Mouse (Mus musculus): ENCODE data around the gene Cmc1.
"Not testable (repeated sequence)": the region's sequence is repeated elsewhere in the genome, so short reads cannot be mapped to it uniquely, and the experiment has no call there.

Gene Cmc1

DNA sequence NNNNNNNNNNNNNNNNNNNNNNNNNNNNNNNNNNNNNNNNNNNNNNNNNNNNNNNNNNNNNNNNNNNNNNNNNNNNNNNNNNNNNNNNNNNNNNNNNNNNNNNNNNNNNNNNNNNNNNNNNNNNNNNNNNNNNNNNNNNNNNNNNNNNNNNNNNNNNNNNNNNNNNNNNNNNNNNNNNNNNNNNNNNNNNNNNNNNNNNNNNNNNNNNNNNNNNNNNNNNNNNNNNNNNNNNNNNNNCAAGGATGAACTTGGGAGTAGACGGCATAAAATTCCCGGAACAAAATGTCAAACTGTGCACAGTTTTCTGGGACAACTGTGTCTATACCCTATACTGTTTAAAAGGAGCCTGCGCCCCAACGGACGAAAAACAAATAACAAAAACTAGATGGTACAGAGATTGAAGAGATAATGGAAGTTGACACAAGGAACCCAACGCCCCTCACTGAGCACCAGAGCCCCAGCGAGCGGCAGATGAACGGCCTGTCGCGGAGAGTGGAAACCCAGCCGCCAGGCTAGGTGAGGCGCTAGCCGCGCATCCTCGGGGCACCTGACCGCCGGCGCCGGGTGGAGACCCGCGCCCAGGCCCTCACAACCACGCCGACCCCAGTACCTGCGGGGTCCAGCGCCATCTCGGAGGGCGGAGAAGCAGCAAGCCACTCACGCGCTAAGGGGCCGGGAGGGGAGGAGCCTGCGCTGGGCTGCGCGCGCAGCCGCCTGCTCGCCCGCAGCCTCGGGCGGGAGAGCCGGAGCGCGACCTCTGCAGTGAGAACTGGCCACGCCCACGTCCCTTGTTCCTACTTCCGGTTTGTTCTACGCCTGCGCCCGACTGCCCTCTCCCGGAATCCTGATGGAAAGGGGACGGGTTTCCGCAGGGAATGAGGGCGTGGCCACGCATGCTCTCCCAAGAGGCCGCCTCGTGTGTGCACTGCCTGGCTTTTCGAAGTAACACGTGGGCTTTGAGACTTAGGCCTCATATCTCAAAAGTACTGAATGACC is at the start of gene Cmc1:
Cmc1 (minus strand) TSS at position 771 of the 996 bp plus-strand sequence.
- DNase-seq (ENCODE audit: low spot score), result peak; percentile 79

DNA sequence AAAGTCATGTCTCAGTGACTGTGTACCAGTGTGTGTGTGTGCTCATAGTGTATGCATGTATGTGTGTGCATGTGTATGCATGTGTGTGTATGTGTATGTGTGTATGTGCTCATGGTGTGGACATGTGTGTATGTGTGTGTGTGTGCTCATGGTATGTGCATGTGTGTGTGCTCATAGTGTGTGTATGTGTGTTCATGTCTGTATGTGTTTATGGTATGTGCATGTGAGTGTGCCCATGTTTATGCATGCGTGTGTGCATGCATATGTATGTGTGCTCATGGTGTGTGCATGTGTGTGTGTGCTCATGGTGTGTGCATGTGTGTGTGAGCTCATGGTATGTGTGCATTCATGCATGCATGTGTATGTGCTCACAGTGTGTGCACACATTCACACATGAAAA is 48.6 kb upstream of the Cmc1 start:
- no peak for DNase-seq (ENCODE audit: low spot score)

DNA sequence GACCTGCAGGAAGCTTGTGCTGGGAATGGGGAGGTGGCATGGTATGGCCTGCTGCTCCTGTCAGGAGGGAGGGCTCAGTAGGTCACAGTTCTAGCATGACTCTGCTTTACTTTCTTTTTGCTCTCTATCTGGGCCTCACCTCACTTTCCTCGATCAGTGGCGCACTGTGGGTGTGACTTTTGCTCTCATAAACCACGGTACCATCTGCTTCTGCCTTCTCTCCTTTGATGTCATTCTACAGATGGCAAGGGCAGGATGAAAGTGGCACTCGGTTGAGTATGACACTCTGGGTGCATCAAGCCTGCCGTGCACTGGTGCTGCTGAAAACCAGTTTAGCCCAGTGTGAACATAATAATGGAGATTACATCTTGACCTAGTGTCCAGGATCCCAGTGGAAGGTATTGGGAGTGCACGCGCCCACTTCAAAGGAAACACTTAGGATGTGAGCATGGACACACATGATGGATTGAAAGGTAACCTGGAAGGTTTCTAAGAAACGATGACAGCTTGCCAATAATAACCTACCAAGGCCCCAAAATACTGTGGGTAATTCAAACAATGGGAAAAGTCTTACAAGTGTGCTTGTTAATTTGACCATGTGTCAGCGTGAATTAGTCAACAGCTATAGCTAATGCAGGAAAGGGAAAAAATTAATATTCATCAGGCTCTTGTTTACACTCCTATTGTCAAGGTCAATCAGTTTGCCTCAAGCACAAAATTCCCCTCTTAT is 46.8 kb upstream of the Cmc1 start:
- DNase-seq (ENCODE audit: low spot score), result peak; percentile 35

DNA sequence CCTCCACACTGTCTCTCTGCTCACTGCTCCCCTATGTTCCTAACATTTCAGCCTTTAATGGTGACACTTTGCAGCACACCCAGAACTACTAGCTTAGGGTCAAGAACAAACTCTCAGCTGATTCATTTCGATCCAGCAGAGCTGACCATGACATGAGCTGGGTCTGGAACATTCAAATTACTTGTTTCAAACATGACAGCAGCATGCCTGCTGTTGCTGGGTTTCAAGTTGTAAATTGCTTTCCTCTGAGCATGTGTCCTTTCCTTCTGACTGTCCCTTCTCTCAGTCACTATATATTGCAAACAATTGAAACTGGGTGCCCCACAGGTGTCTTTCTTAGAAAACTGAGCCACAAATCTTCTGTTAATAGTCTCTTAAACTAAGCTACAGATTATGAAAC is 43.3 kb upstream of the Cmc1 start:
- no peak for DNase-seq (ENCODE audit: low spot score)

DNA sequence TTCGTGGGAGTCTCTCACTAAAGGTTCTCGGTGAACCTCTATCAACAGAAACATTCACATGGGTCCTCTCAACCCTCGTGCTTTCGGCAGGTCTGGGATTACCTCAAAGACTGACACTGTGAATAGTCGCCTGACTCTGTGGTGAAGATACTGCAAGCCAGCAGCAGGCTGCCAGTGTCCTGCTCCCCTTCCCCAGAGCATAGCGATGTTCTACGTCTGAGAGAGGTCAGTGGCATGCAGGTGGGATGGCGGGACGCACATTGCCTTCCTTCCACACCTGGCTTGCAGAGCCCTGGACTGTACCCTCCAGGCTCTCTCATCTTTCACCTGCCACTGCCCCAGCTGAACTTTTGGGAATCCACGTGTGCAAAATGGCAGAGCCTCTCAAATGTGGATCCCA is 41.3 kb upstream of the Cmc1 start:
- no peak for DNase-seq (ENCODE audit: low spot score)

DNA sequence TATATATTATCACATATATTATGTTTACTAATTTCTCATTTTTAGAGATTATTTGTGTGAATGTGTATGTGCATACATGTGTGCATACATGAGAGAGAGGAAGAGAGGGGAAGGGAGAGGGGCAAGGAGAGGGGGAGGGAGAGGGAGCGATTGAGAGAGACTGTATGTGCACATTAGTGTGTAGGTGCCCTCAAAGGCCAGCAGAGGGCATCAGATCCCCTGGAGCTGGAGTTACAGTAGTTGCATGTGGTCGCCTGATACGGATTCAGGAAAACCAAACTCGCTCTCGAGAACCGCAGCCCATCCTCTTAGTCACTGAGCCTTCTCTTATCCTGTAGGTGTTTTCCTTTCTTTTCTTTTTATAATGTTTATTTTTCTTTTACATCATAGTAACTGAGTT is 38.4 kb upstream of the Cmc1 start:
- DNase-seq (ENCODE audit: low spot score), result no peak

DNA sequence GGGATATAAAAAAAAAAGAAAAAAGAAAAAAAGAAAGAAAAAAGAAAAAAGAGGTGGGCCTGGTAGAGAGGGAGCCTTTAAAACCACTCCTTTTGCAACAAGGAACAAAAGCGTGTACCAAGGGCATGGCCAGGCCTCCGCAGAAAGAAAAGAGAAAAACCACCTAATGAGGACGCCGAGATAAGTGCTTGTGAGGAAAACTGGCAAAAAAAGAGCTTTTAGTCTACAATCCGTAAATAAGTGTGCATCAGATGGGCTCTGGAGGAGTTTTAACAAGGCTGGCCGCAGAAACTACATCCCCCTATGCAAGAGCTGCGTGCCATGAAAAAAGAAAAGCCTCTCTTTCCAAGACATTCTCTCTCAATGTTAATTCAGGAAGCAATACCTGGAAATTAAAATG is 37.4 kb upstream of the Cmc1 start:
- DNase-seq (ENCODE audit: low spot score), result no peak

DNA sequence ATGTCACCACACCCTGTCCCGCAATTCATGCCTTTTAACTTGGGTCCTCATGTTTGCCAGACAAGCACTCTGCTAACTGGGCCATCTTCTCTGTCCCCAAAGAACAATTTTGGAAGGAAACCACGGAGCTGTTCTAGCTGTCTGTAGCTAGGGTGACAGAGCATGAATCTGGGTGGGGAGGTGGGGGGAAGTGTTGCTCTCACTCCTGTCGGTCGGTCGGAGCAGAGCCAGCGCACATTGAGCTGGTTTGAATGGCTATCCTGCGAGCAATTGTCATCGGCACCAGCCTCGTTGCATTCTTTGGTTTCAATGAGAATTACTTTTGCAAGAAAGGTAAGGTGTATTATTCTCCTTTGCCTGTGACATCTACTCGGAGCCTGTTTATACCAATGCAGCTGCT is 36.8 kb upstream of the Cmc1 start:
- no peak for DNase-seq (ENCODE audit: low spot score)

DNA sequence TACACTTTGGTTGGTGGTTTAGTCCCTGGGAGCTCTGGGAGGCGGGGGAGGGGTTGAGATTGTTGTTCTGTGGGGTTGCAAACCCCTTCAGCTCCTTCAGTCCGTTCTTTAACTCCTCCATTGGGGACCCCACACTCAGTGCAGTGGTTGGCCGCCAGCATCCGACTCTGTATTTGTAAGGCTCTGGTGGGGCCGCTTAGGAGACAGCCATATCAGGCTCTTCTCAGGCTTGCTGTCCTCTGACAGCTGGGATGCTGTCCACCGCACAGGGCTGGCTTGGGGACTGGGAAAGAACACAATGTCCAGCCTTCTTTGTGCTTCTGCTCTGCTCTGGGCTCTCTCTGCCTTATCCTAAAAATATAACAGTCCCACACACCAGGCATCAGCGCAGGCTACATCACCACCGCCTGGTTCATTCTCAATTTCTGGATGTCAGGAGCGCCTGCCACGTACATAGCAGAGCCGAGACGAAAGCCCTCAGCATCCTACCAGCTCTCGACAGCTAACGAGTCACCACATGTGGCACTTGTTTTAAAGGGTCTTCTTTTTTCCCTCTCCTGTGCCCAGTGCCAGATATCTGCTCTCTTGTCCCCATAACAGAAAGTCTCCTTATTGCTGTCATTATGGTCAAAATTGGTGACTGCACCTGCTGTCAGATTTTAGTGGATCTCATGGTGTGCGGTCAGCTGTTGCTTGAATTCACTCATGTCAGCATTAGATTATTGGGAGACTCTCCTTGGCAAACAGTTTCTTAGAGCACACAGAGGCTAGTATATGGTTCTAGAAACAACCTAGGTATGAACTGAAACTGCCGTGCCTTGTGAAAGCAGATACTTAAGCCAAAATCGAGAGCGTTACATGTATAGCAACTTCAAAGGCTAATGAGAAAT is 29.4 kb upstream of the Cmc1 start:
- no peak for DNase-seq (ENCODE audit: low spot score)

DNA sequence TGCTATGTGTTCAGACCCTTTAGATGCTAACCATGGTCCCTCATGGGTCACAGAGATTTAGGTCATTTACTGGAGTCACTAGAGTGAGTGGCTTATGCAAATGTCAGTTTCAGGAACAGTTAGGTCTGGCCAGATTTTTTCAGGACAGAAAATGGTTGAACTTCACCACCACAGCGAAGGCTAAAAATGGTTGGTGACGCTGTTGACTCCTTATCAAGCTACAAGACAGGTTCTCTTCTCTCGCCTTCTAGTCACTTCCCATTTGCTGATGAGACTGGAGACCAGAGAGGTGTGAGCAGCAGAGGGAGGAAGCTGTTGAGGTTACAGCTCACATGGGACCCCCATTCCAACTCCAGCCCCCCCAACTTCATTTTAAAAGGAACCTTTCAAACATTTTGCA is 26.7 kb upstream of the Cmc1 start:
- no peak for DNase-seq (ENCODE audit: low spot score)

DNA sequence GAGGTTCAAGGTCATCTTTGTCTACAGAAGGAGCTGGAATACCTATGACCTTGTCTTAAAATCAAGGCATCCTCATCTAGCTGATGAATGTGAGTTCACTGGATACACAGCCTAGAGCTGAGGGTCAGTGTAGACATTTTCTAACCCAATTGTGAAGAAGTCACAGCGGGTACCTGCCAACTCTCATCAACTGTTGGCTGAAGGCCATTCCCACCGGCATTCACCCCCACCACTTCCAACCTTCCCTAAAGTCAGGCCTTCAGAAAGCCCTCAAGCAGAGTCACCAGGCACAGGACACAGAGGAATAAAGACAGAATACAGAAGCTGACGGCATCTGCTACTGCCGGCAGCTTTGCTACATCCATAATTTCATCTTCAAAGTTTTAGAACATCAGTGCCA is 25.4 kb upstream of the Cmc1 start:
- DNase-seq (ENCODE audit: low spot score), result no peak

DNA sequence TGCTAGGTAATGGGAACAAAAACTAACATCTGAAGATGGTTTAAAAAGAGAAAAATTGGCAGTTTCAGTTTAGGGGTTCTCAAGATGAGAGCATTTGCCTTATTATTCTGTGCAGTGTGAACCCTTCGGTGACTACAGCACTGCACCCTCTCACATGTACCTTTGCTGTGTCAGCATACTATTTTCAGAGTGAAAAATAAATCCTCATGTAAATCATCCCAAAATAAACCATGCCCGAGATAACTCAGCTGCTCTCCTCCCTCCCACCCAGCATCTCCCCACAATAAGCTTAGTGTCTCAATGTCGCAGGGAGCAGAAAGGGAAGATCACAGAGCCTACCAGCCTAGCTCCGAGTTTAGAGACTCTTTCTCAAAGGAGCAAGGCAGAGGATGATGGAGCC is 23.1 kb upstream of the Cmc1 start:
- DNase-seq (ENCODE audit: low spot score), result no peak

DNA sequence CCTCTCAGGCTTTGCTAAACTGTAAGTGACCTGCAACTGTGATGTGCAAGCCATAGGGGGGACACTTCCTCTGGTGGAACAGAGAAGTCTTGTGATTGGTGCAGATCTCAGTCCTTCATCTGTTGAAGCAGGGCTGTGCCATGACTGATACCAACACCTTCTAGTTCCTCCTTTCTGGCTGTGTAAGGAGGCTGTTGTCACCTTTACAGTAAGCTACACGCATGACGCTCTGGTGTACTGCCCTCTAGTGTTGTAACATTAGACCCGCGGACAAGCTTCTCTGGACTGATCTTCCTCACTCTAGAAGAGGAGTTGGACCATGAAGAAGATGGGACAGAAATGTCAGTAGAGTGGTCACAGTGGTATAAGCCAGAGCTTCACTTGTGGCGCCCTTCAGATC is 18.6 kb upstream of the Cmc1 start:
- peak; percentile 5 for DNase-seq (ENCODE audit: low spot score)

DNA sequence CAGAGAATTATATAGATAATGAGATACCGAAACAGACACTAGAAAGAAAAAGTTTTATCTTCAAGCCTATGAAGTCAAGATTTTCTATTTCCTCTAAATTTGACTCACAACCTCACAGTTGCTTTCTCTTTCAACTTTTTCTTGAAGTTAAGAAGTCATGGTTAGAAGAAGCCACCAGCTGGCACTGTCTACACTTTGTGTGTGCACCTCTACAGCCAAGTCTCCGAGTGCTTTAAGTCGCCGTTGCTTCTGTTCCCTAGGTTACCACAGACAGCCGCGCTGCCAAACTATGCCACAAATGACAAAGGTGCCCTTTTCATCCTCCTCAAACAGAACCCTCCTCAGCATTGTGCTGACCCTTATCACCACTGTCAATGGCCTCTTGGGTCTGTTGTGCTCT is 17.6 kb upstream of the Cmc1 start:
- DNase-seq (ENCODE audit: low spot score), result peak; percentile 61

DNA sequence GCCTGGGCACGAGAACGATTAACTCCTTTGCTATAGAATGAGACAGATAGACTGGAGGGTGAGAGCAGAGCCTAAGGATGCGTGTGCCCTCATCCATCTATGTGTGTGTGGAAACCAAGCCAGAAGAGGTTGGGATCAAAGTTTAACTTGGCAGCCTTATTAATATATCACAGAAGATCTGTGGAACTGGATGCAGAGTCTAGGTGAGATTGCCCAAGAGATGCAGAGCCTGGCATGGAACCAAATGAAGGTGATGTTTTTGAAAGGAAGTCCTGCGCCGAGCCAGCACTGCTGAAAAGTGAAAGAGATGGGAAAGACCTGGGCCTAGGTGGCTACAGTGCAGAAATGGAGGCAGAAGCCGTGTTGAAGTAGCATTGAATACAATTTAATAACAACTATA is 11.6 kb upstream of the Cmc1 start:
- no peak for DNase-seq (ENCODE audit: low spot score)

DNA sequence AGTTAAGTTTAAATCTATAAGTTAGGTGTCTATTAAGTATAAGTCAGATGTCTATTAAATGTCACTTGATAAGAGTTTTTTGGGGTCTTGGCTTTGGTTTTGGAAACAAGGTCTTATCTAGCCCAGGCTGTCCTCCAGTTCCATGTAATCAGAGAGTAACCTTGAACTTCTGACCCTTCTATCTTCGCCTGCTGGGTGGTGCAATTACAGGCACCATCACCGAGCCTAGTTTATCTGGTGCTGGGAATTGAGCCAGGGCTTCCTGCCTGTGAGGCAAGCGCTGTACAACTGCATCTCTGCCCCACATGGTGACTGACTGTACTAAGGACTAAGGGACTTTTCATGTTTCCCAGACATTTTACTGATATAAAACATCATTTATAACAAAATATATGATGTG is 10.0 kb upstream of the Cmc1 start:
- no peak for DNase-seq (ENCODE audit: low spot score)

DNA sequence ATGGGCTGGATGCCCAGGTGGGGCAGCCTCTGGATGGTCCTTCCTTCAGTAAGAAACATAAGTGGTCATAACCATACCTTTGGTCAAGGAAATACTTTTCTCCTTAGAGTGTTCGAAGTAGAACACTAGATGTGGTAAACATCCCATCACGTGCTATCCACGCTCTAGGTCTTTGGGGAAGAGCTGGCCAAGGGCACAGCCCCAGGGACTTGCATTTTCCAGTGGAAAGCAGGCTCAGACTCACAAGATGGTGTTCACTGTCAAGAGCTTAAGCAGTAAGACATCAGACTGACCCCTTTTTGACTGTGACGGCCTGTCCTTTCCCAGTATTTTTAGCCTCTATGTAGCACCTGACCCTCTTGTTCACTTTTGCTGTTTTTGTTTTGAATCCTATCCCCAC is 8.2 kb upstream of the Cmc1 start:
- DNase-seq (ENCODE audit: low spot score), result no peak

DNA sequence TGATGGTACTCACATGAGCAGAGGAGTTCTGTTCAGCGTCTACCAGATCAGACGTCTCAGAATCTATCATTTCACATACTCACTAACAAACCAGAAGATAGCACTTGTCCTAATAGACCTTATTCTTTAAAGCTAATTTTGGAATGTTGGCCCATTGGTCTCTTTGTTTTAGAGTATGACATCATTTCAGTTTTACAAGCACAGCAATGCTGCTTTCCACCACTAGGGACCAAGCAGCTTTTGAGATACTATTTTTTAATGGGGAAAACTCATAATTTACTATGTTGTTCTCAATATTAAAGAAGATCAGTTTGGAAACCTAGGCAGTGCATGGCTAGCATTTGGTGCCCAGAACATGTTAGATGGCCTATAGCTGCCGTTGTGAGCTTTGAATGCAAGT is 7.3 kb upstream of the Cmc1 start:
- no peak for DNase-seq (ENCODE audit: low spot score)

DNA sequence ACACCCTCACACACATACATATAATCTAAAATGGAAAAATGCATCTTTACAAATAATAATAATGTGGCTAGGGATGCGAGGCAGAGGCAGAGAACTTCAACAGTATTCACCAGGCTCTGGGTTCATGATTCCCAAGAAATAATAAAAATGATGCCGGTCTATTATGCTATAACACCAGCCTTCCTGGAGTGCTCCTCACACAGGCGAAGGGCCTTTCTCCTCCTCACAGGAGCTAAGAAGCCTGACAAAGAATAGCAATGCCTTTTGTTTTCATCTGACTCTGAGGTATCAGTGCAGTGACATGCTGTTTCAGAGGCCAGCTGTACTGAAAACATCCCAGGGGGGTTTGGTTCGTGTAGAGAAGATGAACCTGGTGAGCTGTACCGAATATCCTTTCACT is 4.7 kb upstream of the Cmc1 start:
- DNase-seq (ENCODE audit: low spot score), result no peak

DNA sequence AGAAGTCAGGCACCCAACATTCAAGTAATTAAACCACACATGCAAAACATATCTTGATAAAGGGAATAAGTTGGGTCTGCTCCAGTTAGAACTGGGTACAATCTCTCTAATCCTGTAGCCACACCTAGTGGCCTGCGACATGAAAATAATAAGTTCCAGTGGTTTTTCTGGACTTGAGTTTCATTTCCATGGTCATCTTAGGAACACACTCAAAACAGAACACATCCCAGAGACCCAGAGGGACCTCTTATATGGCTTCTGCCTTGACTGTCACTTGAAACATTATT is 1.2 kb upstream of the Cmc1 start:
- no peak for DNase-seq (ENCODE audit: low spot score)

DNA sequence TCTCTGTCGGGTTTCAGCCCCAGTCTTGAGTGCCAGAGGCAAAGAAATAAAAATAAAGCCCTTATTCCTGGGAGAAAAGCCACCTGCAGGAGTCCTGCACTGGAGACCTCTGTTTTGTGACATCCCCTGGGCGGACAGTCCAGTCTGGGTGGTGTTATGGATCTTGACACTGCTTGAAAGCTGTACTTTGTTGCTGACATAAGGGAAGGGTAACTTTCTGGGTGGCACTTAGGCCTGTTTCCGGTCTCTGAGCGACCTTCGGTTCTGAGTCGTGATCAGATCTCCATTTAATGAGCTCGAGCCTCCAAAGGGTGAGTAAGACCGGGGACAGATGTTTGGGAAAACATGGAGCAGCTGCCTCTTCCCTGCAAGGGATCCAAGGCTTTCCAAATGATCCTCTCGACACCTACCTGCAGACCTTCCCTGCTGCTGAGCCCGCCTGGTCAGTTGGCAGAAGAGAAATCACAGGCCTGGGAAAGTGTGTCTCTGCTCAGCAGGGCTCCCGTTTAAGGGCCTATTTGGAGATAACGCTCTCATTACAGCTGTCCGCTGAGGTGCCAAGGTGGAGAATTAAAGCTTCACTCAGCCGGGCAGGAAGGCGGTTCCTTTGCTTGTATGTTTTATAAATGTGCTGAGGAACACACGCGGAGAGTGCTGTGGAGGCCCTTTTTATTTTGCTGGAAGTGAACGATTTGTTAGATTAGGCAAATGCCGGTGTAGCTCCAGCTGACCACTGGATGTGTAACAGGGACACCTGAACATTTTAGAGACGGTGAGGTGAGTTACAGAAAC is 648 bp upstream of the Cmc1 start:
- DNase-seq (ENCODE audit: low spot score), result no peak

DNA sequence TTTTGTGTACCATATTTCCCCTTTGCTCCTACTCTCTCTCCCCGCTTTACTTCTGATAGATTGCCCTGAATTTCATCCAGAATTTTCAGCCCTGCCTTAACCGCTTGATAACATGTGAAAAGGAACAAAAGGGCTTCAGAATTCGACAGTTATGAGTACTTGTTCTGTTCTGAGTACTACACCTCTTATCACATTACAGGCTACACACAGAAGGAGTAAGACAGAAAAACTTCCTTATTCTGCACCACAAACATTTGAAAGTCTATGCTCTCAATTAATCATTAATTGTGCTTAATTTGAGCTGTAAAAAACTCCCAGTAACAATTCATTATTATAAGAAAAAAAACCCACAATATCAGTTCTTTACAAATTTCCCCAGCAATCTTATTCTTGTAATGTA is 9.6 kb downstream of the Cmc1 start:
- DNase-seq (ENCODE audit: low spot score), result not testable (repeated sequence)

All from T-cell, adult 2 months (primary cell).